Mouse (Mus musculus): ENCODE measurements around the gene Gm5460. TPM values are rescaled to one million over a fixed set of nuclear protein-coding genes. Genes with fewer than 3 reads are reported as not detected.

Gene Gm5460
- polyA plus RNA-seq, 1 experiment from 2014 or later = not detected

GRCm38 (mm10) chr14:34015063-34015462 lies 1.5 kb upstream of the Gm5460 start, which contains the start of gene Gm30083:
Gene Gm30083, minus strand, starts transcription at chr14:34015182.
- no peaks in the 10 kb centered on the region for H3K27me3 ChIP-seq (ENCODE audit: low read depth, poor library complexity, severe bottlenecking)
- no peak for DNase-seq (ENCODE audit: low spot score)
- no peak within 1 kb of the TSS for H3K27ac ChIP-seq (replicated peaks)
- no peaks in the 10 kb centered on the region for H3K4me1 ChIP-seq
- H3K4me3 ChIP-seq = no peak within 1 kb of the TSS
- WGBS = 86% methylated on average over 3 of the region's 3 CpGs
- H3K36me3 ChIP-seq = no peaks in the 10 kb centered on the region
- no peaks in the 10 kb centered on the region for H3K9me3 ChIP-seq (replicated peaks)

- Histone ChIP-seq H3K4me3 (no peak overlapping the region), H3K9me3 (replicated peaks) (no peaks in the 10 kb centered on the region), H3K4me1 (no peaks in the 10 kb centered on the region), H3K27me3 (ENCODE audit: low read depth, poor library complexity, severe bottlenecking) (no peaks in the 10 kb centered on the region), H3K27ac (replicated peaks) (no peak overlapping the region), H3K36me3 (no peaks in the 10 kb centered on the region)
- 83% methylated on average over 2 of the region's 2 CpGs for WGBS
- no peak for DNase-seq (ENCODE audit: low spot score)
Measured at GRCm38 (mm10) chr14:34016938-34017337, 380 bp downstream of the Gm5460 start.

GRCm38 (mm10) chr14:34026710-34027109 lies 10.2 kb downstream of the Gm5460 start:
- H3K4me1 ChIP-seq = no peaks in the 10 kb centered on the region
- no peak for DNase-seq (ENCODE audit: low spot score)
- no peak overlapping the region for H3K27ac ChIP-seq (replicated peaks)
- H3K27me3 ChIP-seq (ENCODE audit: low read depth, poor library complexity, severe bottlenecking) = no peaks in the 10 kb centered on the region
- no peak overlapping the region for H3K4me3 ChIP-seq
- peaks cover 7% of the 10 kb centered on the region; the same call in 1 of the 2 replicates for H3K9me3 ChIP-seq (replicated peaks)
- 74% methylated on average over 2 of the region's 2 CpGs for WGBS
- no peaks in the 10 kb centered on the region for H3K36me3 ChIP-seq

- Histone ChIP-seq H3K4me3 (no peak overlapping the region), H3K27ac (replicated peaks) (no peak overlapping the region), H3K27me3 (ENCODE audit: low read depth, poor library complexity, severe bottlenecking) (no peaks in the 10 kb centered on the region), H3K4me1 (no peaks in the 10 kb centered on the region), H3K36me3 (no peaks in the 10 kb centered on the region), H3K9me3 (replicated peaks) (no peaks in the 10 kb centered on the region)
- 83% methylated on average over 8 of the region's 8 CpGs for WGBS
- DNase-seq (ENCODE audit: low spot score) = no peak
Measured at GRCm38 (mm10) chr14:34033841-34034610, 17.5 kb downstream of the Gm5460 start.

GRCm38 (mm10) chr14:34041241-34041640 lies 24.7 kb downstream of the Gm5460 start:
- H3K9me3 ChIP-seq (replicated peaks) = no peaks in the 10 kb centered on the region
- no peak for DNase-seq (ENCODE audit: low spot score)
- 79% methylated on average over 4 of the region's 4 CpGs for WGBS

GRCm38 (mm10) chr14:34043341-34043740 lies 26.8 kb downstream of the Gm5460 start:
- H3K27me3 ChIP-seq (ENCODE audit: low read depth, poor library complexity, severe bottlenecking) = no peaks in the 10 kb centered on the region
- DNase-seq (ENCODE audit: low spot score) = no peak
- no peaks in the 10 kb centered on the region for H3K9me3 ChIP-seq (replicated peaks)
- WGBS = 70% methylated on average over 3 of the region's 3 CpGs
- H3K36me3 ChIP-seq = no peaks in the 10 kb centered on the region
- 0 out of 2 replicates have a peak, but pooled peaks cover 3% of the 10 kb centered on the region for H3K4me1 ChIP-seq
- no peak overlapping the region for H3K4me3 ChIP-seq
- H3K27ac ChIP-seq (replicated peaks) = no peak overlapping the region

More at GRCm38 (mm10) chr14:34041241-34041640, 24.7 kb downstream of the Gm5460 start:
- 0 out of 2 replicates have a peak, but pooled peaks cover 2% of the 10 kb centered on the region for H3K4me1 ChIP-seq
- no peak overlapping the region for H3K4me3 ChIP-seq
- no peaks in the 10 kb centered on the region for H3K27me3 ChIP-seq (ENCODE audit: low read depth, poor library complexity, severe bottlenecking)
- H3K36me3 ChIP-seq = no peaks in the 10 kb centered on the region
- no peak overlapping the region for H3K27ac ChIP-seq (replicated peaks)

- H3K4me1 ChIP-seq = 0 out of 2 replicates have a peak, but pooled peaks cover 3% of the 10 kb centered on the region
- no peak overlapping the region for H3K27ac ChIP-seq (replicated peaks)
- H3K9me3 ChIP-seq (replicated peaks) = no peaks in the 10 kb centered on the region
- WGBS = 84% methylated on average over 5 of the region's 5 CpGs
- no peak overlapping the region for H3K4me3 ChIP-seq
- H3K36me3 ChIP-seq = no peaks in the 10 kb centered on the region
- no peaks in the 10 kb centered on the region for H3K27me3 ChIP-seq (ENCODE audit: low read depth, poor library complexity, severe bottlenecking)
- DNase-seq (ENCODE audit: low spot score) = no peak
Measured at GRCm38 (mm10) chr14:34050101-34050779, 33.7 kb downstream of the Gm5460 start.

- Histone ChIP-seq H3K4me1 (no peaks in the 10 kb centered on the region), H3K36me3 (no peaks in the 10 kb centered on the region), H3K27me3 (ENCODE audit: low read depth, poor library complexity, severe bottlenecking) (no peaks in the 10 kb centered on the region), H3K4me3 (no peak within 1 kb of the TSS), H3K9me3 (replicated peaks) (no peaks in the 10 kb centered on the region), H3K27ac (replicated peaks) (no peak within 1 kb of the TSS)
- 97% methylated on average over 6 of the region's 6 CpGs for WGBS
- no peak for DNase-seq (ENCODE audit: low spot score)
Measured at GRCm38 (mm10) chr14:34052516-34052915, 36.0 kb downstream of the Gm5460 start, which contains the start of gene Antxrl. Gene Antxrl, plus strand, starts transcription at chr14:34052707.

GRCm38 (mm10) chr14:34071665-34072064 lies 55.1 kb downstream of the Gm5460 start:
- WGBS = 72% methylated on average over 6 of the region's 6 CpGs
- no peak overlapping the region for H3K27ac ChIP-seq (replicated peaks)
- no peaks in the 10 kb centered on the region for H3K9me3 ChIP-seq (replicated peaks)
- H3K4me1 ChIP-seq = no peaks in the 10 kb centered on the region
- no peak for DNase-seq (ENCODE audit: low spot score)
- H3K4me3 ChIP-seq = no peak overlapping the region
- H3K27me3 ChIP-seq (ENCODE audit: low read depth, poor library complexity, severe bottlenecking) = no peaks in the 10 kb centered on the region
- H3K36me3 ChIP-seq = no peaks in the 10 kb centered on the region

- H3K4me1 ChIP-seq = no peaks in the 10 kb centered on the region
- no peaks in the 10 kb centered on the region for H3K27me3 ChIP-seq (ENCODE audit: low read depth, poor library complexity, severe bottlenecking)
- H3K4me3 ChIP-seq = no peak overlapping the region
- H3K27ac ChIP-seq (replicated peaks) = no peak overlapping the region
- no peaks in the 10 kb centered on the region for H3K9me3 ChIP-seq (replicated peaks)
- no peaks in the 10 kb centered on the region for H3K36me3 ChIP-seq
- DNase-seq (ENCODE audit: low spot score) = no peak
- 57% methylated on average over 4 of the region's 4 CpGs for WGBS
Measured at GRCm38 (mm10) chr14:34075346-34075745, 58.8 kb downstream of the Gm5460 start.

GRCm38 (mm10) chr14:34077222-34077621 lies 60.7 kb downstream of the Gm5460 start:
- no peak overlapping the region for H3K4me3 ChIP-seq
- WGBS = 75% methylated on average over 5 of the region's 5 CpGs
- H3K27me3 ChIP-seq (ENCODE audit: low read depth, poor library complexity, severe bottlenecking) = peaks cover 7% of the 10 kb centered on the region; the same call in 1 of the 2 replicates
- H3K4me1 ChIP-seq = 0 out of 2 replicates have a peak, but pooled peaks cover 2% of the 10 kb centered on the region
- H3K27ac ChIP-seq (replicated peaks) = no peak overlapping the region
- H3K9me3 ChIP-seq (replicated peaks) = no peaks in the 10 kb centered on the region
- H3K36me3 ChIP-seq = no peaks in the 10 kb centered on the region
- DNase-seq (ENCODE audit: low spot score) = no peak

- H3K27ac ChIP-seq (replicated peaks) = no peak overlapping the region
- WGBS = 82% methylated on average over 4 of the region's 4 CpGs
- H3K27me3 ChIP-seq (ENCODE audit: low read depth, poor library complexity, severe bottlenecking) = peaks cover 7% of the 10 kb centered on the region; the same call in 1 of the 2 replicates
- H3K36me3 ChIP-seq = no peaks in the 10 kb centered on the region
- 0 out of 2 replicates have a peak, but pooled peaks cover 2% of the 10 kb centered on the region for H3K4me1 ChIP-seq
- DNase-seq (ENCODE audit: low spot score) = no peak
- H3K9me3 ChIP-seq (replicated peaks) = no peaks in the 10 kb centered on the region
- H3K4me3 ChIP-seq = no peak overlapping the region
Measured at GRCm38 (mm10) chr14:34078293-34078692, 61.7 kb downstream of the Gm5460 start.
